Mouse (Mus musculus): ENCODE measurements around the gene Slc36a2. TPM values are rescaled to one million over a fixed set of nuclear protein-coding genes. Genes with fewer than 3 reads are reported as not detected.

The Slc36a2 gene
- total RNA-seq (2012; rRNA removed) (not detected in 2 replicates), polyA plus RNA-seq (2012; ENCODE audit: insufficient read depth in 1 of 2, insufficient read length in 2 of 2, low read depth in 1 of 2, low replicate concordance in 2 of 2, missing spikeins in 1 of 2) (not detected)

GRCm38 (mm10) chr11:55184733-55185291 is at the start of gene Slc36a2:
Slc36a2 (minus strand) TSS chr11:55185077.
- DNase-seq (ENCODE audit: low read depth, low spot score): no peak
- Histone ChIP-seq H3K4me1 (ENCODE audit: control insufficient read depth in 1 of 2, insufficient read depth in 2 of 2, low read length in 2 of 2) (no peaks in the 10 kb centered on the region), H3K4me3 (ENCODE audit: control insufficient read depth in 1 of 2, insufficient read depth in 1 of 2, low read depth in 2 of 2, low read length in 2 of 2) (no peak within 1 kb of the TSS), H3K9ac (ENCODE audit: control insufficient read depth, low read depth, low read length, poor library complexity, severe bottlenecking) (no peak within 1 kb of the TSS), H3K79me2 (ENCODE audit: control insufficient read depth, insufficient read depth, low read length, poor library complexity) (no peaks in the 10 kb centered on the region), H3K27me3 (ENCODE audit: control insufficient read depth in 1 of 2, insufficient read depth in 2 of 2, low read length in 2 of 2) (peaks cover 16 to 28% of the 10 kb centered on the region in 2 experiments), H3K27ac (ENCODE audit: control insufficient read depth, low read depth, low read length) (no peak within 1 kb of the TSS), H3K36me3 (ENCODE audit: control insufficient read depth in 1 of 2, insufficient read depth in 2 of 2, low read length in 2 of 2) (no peaks in the 10 kb centered on the region), H3K9me3 (replicated peaks; ENCODE audit: insufficient read depth, low read length) (no peaks in the 10 kb centered on the region)
- TF ChIP-seq UBTF (IDR thresholded peaks at IDR 0.05; ENCODE audit: borderline replicate concordance, insufficient read depth, low read depth, low read length): no peak
- TF ChIP-seq GATA1 (IDR thresholded peaks at IDR 0.05; ENCODE audit: low read depth, low read length): no peak
- TF ChIP-seq MEF2A (IDR thresholded peaks at IDR 0.05; ENCODE audit: extremely low read depth, insufficient replicate concordance, low read depth, low read length, poor library complexity, severe bottlenecking): no peak
- no peak for TF ChIP-seq EP300 (IDR thresholded peaks at IDR 0.05; ENCODE audit: low read depth in 1 of 2, low read length in 2 of 2)
- no peak for TF ChIP-seq ETS1 (IDR thresholded peaks at IDR 0.05; ENCODE audit: low read depth, low read length)
- TF ChIP-seq MYB (IDR thresholded peaks at IDR 0.05; ENCODE audit: low read depth, low read length): no peak
- no peak for TF ChIP-seq MAZ (IDR thresholded peaks at IDR 0.05; ENCODE audit: low read depth, low read length)
- no peak for TF ChIP-seq CHD2 (IDR thresholded peaks at IDR 0.05; ENCODE audit: low read length)
- no peak for TF ChIP-seq POLR2AphosphoS5 (IDR thresholded peaks at IDR 0.05; ENCODE audit: borderline replicate concordance, low read depth, low read length)
- no peak for TF ChIP-seq HCFC1 (IDR thresholded peaks at IDR 0.05; ENCODE audit: low read depth, low read length)
- TF ChIP-seq MXI1 (IDR thresholded peaks at IDR 0.05; ENCODE audit: low read depth, low read length): no peak
- no peak for TF ChIP-seq USF2 (IDR thresholded peaks at IDR 0.05; ENCODE audit: borderline replicate concordance in 1 of 2, insufficient read depth in 1 of 2, low read depth in 1 of 2, low read length in 2 of 2)
- TF ChIP-seq CTCF (IDR thresholded peaks at IDR 0.05 in 2 of 3, conservative IDR thresholded peaks at IDR 0.05 in 1 of 3; ENCODE audit: control insufficient read depth in 1 of 3, insufficient read depth in 1 of 3, low read depth in 2 of 3, low read length in 3 of 3, poor library complexity in 1 of 3, severe bottlenecking in 1 of 3): no peak
- TF ChIP-seq SIN3A (IDR thresholded peaks at IDR 0.05; ENCODE audit: low read length): no peak
- TF ChIP-seq TBP (IDR thresholded peaks at IDR 0.05; ENCODE audit: low read depth, low read length): no peak
- TF ChIP-seq E2F4 (IDR thresholded peaks at IDR 0.05; ENCODE audit: borderline replicate concordance, low read depth, low read length): no peak
- TF ChIP-seq BHLHE40 (IDR thresholded peaks at IDR 0.05; ENCODE audit: borderline replicate concordance, low read depth, low read length): no peak
- TF ChIP-seq KAT2A (conservative IDR thresholded peaks at IDR 0.05; ENCODE audit: low read depth, low read length): no peak
- TF ChIP-seq ELF1 (IDR thresholded peaks at IDR 0.05; ENCODE audit: low read depth, low read length): no peak
- no peak for TF ChIP-seq MYC (IDR thresholded peaks at IDR 0.05; ENCODE audit: low read depth, low read length)

Data from MEL (cell line).